Mouse (Mus musculus) liver, adult 2 months (tissue): ENCODE data around the gene Mef2c.

ENCODE experiments used
- CTCF ChIP-seq: fragments of 200-500 bp; IDR thresholded peaks from 2 replicates; pipeline ENCODE4 v1.5.1; 2011; ENCODE audit warnings: low read depth, low read length, control low read depth
- POLR2A ChIP-seq: fragments of 200-500 bp; IDR thresholded peaks from 2 replicates; pipeline ENCODE4 v1.6.1; 2011; ENCODE audit warnings: low read length, control low read depth; ENCODE audit not compliant: insufficient read depth; ENCODE audit errors: extremely low read depth

- TF ChIP-seq CTCF (no peak), POLR2A (no peak)
These were observed 108.4 kb downstream of the Mef2c start for GRCm38 (mm10) chr13:83612195-83612594.
